Mouse (Mus musculus) neural tube, embryonic 13.5 days (tissue): ENCODE data around the gene Ldb2. TPM values are rescaled to one million over a fixed set of nuclear protein-coding genes. Genes with fewer than 3 reads are reported as not detected.

Source experiments
- ATAC-seq: fragments of 200-750 bp; cut with Nextera tagmentation; 2 replicates; pipeline ENCODE4 v1.8.0; 2017; ENCODE audit warnings: low read depth, mild to moderate bottlenecking, moderate TSS enrichment, moderate library complexity
- H3K27ac ChIP-seq: fragments of 300-500 bp; sonication (generic); replicated peaks from 2 replicates; pipeline ENCODE4 v1.5.1; 2015; ENCODE audit warnings: moderate library complexity, mild to moderate bottlenecking, inconsistent platforms
- H3K27me3 ChIP-seq: fragments of 300-500 bp; sonication (generic); 2 replicates; pipeline ENCODE4 v1.6.1; 2015; ENCODE audit warnings: mild to moderate bottlenecking, inconsistent platforms
- H3K36me3 ChIP-seq: fragments of 300-500 bp; sonication (generic); 2 replicates; pipeline ENCODE4 v1.6.1; 2015; ENCODE audit warnings: mild to moderate bottlenecking, inconsistent platforms
- H3K4me1 ChIP-seq: fragments of 300-500 bp; sonication (generic); replicated peaks from 2 replicates; pipeline ENCODE4 v1.6.1; 2015; ENCODE audit warnings: inconsistent platforms
- H3K4me2 ChIP-seq: fragments of 300-500 bp; sonication (generic); 2 replicates; pipeline ENCODE4 v1.6.1; 2015; ENCODE audit warnings: inconsistent platforms, mild to moderate bottlenecking, moderate library complexity
- H3K4me3 ChIP-seq: fragments of 300-500 bp; sonication (generic); 2 replicates; pipeline ENCODE4 v1.5.1; 2015; ENCODE audit warnings: mild to moderate bottlenecking, inconsistent platforms
- H3K9ac ChIP-seq: fragments of 300-500 bp; sonication (generic); 2 replicates; pipeline ENCODE4 v1.6.1; 2015; ENCODE audit warnings: moderate library complexity, mild to moderate bottlenecking, inconsistent platforms
- H3K9me3 ChIP-seq: fragments of 300-500 bp; sonication (generic); 2 replicates; pipeline ENCODE4 v1.6.1; 2016; ENCODE audit warnings: inconsistent platforms
- WGBS: fragments of 180-500 bp; shearing (Covaris S2); methylation state at CpG from one replicate; pipeline ENCODE4 v1.1.7; 2015; 5-methylcytosine and 5-hydroxymethylcytosine counted together
- polyA plus RNA-seq: library from polyadenylated mRNA; unstranded; fragments of >200 nt; fragmentation: Nextera tagmentation; extraction: Ambion mirVana; gene quantifications from 2 replicates; pipeline ENCODE4 v1.2.1, GENCODE M21; 2015

Gene Ldb2
- polyA plus RNA-seq, 1 experiment from 2014 or later: 41.3 TPM

DNA sequence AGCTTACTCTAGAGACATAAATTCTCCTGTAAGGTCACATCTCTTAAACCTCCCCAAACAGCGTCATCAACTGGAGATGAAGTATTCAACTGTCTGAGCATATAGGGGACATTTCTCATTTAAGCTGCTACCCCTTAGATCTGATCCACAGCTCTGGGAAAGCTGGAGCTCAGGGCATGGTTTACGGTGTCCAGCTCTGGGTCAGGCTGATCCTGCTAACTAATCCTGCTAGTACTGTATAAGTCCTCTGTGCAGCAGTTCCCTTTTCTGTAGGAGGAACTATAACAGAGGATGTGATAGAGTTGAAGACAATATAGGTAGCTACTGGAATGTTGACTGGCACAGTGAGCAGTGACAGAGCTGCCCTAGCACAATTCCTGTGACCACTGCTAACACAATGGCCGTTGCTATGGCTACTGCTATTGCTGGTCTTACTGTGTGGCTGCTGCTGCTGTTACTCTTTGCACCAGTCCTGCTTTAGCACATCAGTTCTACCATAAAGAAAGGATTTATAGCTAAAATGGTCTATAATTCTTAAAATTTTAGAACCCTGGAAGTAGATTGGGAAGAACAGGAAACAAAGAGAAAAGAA is 170.3 kb downstream of the Ldb2 start:
- H3K9ac ChIP-seq: no peak overlapping the region
- no peaks in the 10 kb centered on the region for H3K36me3 ChIP-seq
- peak overlapping the region; percentile 23; the same call in 1 of the 2 replicates for H3K27ac ChIP-seq
- H3K4me3 ChIP-seq: no peak overlapping the region
- WGBS: 44% methylated on average over 3 of the region's 3 CpGs
- H3K4me2 ChIP-seq: no peak overlapping the region
- H3K4me1 ChIP-seq: peaks cover 30% of the 10 kb centered on the region
- no peaks in the 10 kb centered on the region for H3K27me3 ChIP-seq
- ATAC-seq: peak; percentile 58; the same call in 1 of the 2 replicates
- H3K9me3 ChIP-seq: no peaks in the 10 kb centered on the region

- H3K4me3 ChIP-seq: no peak overlapping the region
- no peak overlapping the region for H3K9ac ChIP-seq
- 0 out of 2 replicates have a peak overlapping the region, but pooled peaks have one; percentile 23 for H3K27ac ChIP-seq
- WGBS: 15% methylated on average over 5 of the region's 5 CpGs
- H3K27me3 ChIP-seq: no peaks in the 10 kb centered on the region
- no peaks in the 10 kb centered on the region for H3K9me3 ChIP-seq
- no peak overlapping the region for H3K4me2 ChIP-seq
- H3K4me1 ChIP-seq: peaks cover 30% of the 10 kb centered on the region
- H3K36me3 ChIP-seq: no peaks in the 10 kb centered on the region
- ATAC-seq: peak; percentile 81
These were observed 172.0 kb downstream of the Ldb2 start for GRCm38 (mm10) chr5:44627487-44627886.

GRCm38 (mm10) chr5:44626885-44627284 is 172.6 kb downstream of the Ldb2 start:
- no peak overlapping the region for H3K4me2 ChIP-seq
- H3K27ac ChIP-seq: no peak overlapping the region
- 86% methylated on average over 2 of the region's 2 CpGs for WGBS
- no peak for ATAC-seq
- H3K4me1 ChIP-seq: peaks cover 30% of the 10 kb centered on the region
- no peak overlapping the region for H3K9ac ChIP-seq
- no peaks in the 10 kb centered on the region for H3K9me3 ChIP-seq
- H3K36me3 ChIP-seq: no peaks in the 10 kb centered on the region
- no peak overlapping the region for H3K4me3 ChIP-seq
- H3K27me3 ChIP-seq: no peaks in the 10 kb centered on the region

GRCm38 (mm10) chr5:44626114-44626513 is 173.4 kb downstream of the Ldb2 start:
- Histone ChIP-seq H3K9me3 (no peaks in the 10 kb centered on the region), H3K9ac (no peak overlapping the region), H3K4me3 (no peak overlapping the region), H3K27ac (0 out of 2 replicates have a peak overlapping the region, but pooled peaks have one; percentile 42), H3K4me2 (no peak overlapping the region), H3K4me1 (peaks cover 30% of the 10 kb centered on the region), H3K27me3 (no peaks in the 10 kb centered on the region), H3K36me3 (no peaks in the 10 kb centered on the region)
- no peak for ATAC-seq
- 57% methylated on average over 2 of the region's 2 CpGs for WGBS

DNA sequence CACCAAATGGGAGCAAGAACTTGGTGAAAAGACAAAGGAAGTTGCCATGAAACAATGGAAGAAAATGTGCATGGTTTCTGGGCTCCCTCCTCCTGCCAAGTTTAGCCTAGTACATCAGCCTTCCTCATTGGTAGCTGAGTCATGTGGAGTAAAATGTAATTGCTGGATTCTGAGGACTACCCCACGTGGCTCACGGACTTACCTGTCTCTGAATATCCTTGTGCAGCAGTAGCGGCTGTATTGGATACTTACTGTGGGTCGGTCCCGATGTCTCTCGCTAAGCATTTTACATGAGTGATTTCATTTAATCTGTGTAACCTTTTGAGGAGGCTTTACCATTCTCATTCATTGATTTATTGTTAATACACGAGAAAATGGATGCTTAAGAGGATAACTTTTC is 183.8 kb downstream of the Ldb2 start:
- H3K36me3 ChIP-seq: no peaks in the 10 kb centered on the region
- no peak overlapping the region for H3K4me3 ChIP-seq
- WGBS: 87% methylated on average over 7 of the region's 7 CpGs
- ATAC-seq: no peak
- no peak overlapping the region for H3K9ac ChIP-seq
- H3K27me3 ChIP-seq: no peaks in the 10 kb centered on the region
- H3K4me1 ChIP-seq: peaks cover 6% of the 10 kb centered on the region; the same call in 1 of the 2 replicates
- H3K9me3 ChIP-seq: 0 out of 2 replicates have a peak, but pooled peaks cover 2% of the 10 kb centered on the region
- no peak overlapping the region for H3K27ac ChIP-seq
- H3K4me2 ChIP-seq: no peak overlapping the region

- Histone ChIP-seq H3K4me3 (no peak overlapping the region), H3K9ac (no peak overlapping the region), H3K27me3 (no peaks in the 10 kb centered on the region), H3K4me1 (no peaks in the 10 kb centered on the region), H3K36me3 (no peaks in the 10 kb centered on the region), H3K4me2 (no peak overlapping the region), H3K27ac (no peak overlapping the region), H3K9me3 (0 out of 2 replicates have a peak, but pooled peaks cover under 1% of the 10 kb centered on the region)
- WGBS: 62% methylated on average over 2 of the region's 2 CpGs
- no peak for ATAC-seq
These were observed 190.6 kb downstream of the Ldb2 start for GRCm38 (mm10) chr5:44608901-44609300.

- H3K27me3 ChIP-seq: no peaks in the 10 kb centered on the region
- no peak overlapping the region for H3K9ac ChIP-seq
- no peak overlapping the region for H3K4me2 ChIP-seq
- no peak for ATAC-seq
- H3K36me3 ChIP-seq: no peaks in the 10 kb centered on the region
- H3K4me1 ChIP-seq: no peaks in the 10 kb centered on the region
- H3K4me3 ChIP-seq: no peak overlapping the region
- no peaks in the 10 kb centered on the region for H3K9me3 ChIP-seq
- H3K27ac ChIP-seq: no peak overlapping the region
- WGBS: 76% methylated on average over 1 of the region's 1 CpGs
These were observed 198.1 kb downstream of the Ldb2 start for GRCm38 (mm10) chr5:44601340-44601739.

- Histone ChIP-seq H3K9ac (no peak overlapping the region), H3K4me2 (0 out of 2 replicates have a peak overlapping the region, but pooled peaks have one; percentile 7), H3K9me3 (no peaks in the 10 kb centered on the region), H3K4me3 (no peak overlapping the region), H3K27me3 (no peaks in the 10 kb centered on the region), H3K36me3 (no peaks in the 10 kb centered on the region), H3K27ac (peak overlapping the region; percentile 46), H3K4me1 (peaks cover 11% of the 10 kb centered on the region)
- 70% methylated on average over 15 of the region's 15 CpGs for WGBS
- 0 out of 2 replicates have a peak, but pooled peaks have one; percentile 15 for ATAC-seq
These were observed 205.8 kb downstream of the Ldb2 start for GRCm38 (mm10) chr5:44593522-44594218.

GRCm38 (mm10) chr5:44590750-44591149 is 208.7 kb downstream of the Ldb2 start:
- no peak overlapping the region for H3K9ac ChIP-seq
- H3K4me1 ChIP-seq: peaks cover 11% of the 10 kb centered on the region
- H3K4me3 ChIP-seq: no peak overlapping the region
- H3K27ac ChIP-seq: no peak overlapping the region
- no peaks in the 10 kb centered on the region for H3K9me3 ChIP-seq
- H3K27me3 ChIP-seq: no peaks in the 10 kb centered on the region
- ATAC-seq: no peak
- 77% methylated on average over 3 of the region's 3 CpGs for WGBS
- no peaks in the 10 kb centered on the region for H3K36me3 ChIP-seq
- no peak overlapping the region for H3K4me2 ChIP-seq

GRCm38 (mm10) chr5:44589318-44589717 is 210.2 kb downstream of the Ldb2 start:
- H3K4me2 ChIP-seq: no peak overlapping the region
- 40% methylated on average over 1 of the region's 1 CpGs for WGBS
- ATAC-seq: no peak
- H3K27me3 ChIP-seq: no peaks in the 10 kb centered on the region
- H3K9me3 ChIP-seq: no peaks in the 10 kb centered on the region
- no peaks in the 10 kb centered on the region for H3K36me3 ChIP-seq
- H3K27ac ChIP-seq: no peak overlapping the region
- H3K9ac ChIP-seq: no peak overlapping the region
- H3K4me3 ChIP-seq: no peak overlapping the region
- peaks cover 11% of the 10 kb centered on the region for H3K4me1 ChIP-seq

DNA sequence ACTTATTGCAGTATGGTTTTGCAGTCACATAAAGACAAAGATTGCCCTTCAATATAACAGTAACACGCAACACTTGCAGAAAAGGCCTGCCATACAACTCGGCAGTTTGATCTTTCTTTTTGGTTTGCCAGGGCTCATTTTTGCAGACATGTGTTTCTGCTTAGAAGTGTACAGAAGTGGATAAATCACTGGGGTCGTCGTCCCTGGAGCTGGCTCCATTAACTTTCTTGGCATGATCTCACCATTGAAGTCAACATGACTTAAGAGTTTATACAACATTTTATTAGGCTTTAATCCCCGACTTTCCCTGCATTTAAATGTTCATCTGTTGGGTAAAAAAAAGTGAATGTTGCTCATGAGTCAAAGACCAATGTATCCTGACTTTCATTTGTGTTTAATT is 212.9 kb downstream of the Ldb2 start:
- H3K9ac ChIP-seq: no peak overlapping the region
- 59% methylated on average over 5 of the region's 5 CpGs for WGBS
- no peak for ATAC-seq
- H3K9me3 ChIP-seq: no peaks in the 10 kb centered on the region
- H3K4me1 ChIP-seq: 0 out of 2 replicates have a peak, but pooled peaks cover 3% of the 10 kb centered on the region
- H3K27me3 ChIP-seq: no peaks in the 10 kb centered on the region
- H3K27ac ChIP-seq: no peak overlapping the region
- H3K4me2 ChIP-seq: no peak overlapping the region
- H3K4me3 ChIP-seq: no peak overlapping the region
- H3K36me3 ChIP-seq: no peaks in the 10 kb centered on the region

DNA sequence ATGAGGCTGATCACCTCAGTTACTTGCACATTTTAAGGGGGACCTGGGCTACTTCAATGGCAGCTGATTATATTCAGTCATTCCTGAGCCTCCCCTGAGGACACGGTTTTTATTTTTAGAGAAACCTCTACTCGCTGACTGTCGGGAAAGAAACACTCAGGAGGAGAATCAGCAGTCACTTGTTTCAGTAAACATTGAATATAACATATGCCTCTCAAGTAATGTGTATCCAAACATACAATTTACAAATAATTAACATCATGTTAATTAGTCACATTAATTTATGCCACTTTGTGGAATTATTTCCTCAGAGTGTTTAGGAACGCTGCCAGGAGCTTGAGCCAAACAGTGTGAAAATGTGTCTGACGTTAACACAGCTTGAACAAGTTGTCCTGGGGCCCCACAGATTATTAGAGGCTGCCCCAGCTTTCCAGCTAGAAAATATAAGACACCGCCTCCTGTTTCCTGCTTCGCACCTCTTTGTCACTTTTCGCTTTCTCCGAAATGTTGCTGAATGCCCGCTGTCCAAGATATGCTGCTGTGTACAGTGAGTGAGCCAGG is 219.5 kb downstream of the Ldb2 start:
- ATAC-seq: peak; percentile 11; the same call in 1 of the 2 replicates
- no peak overlapping the region for H3K27ac ChIP-seq
- H3K4me1 ChIP-seq: peaks cover 13% of the 10 kb centered on the region
- H3K4me3 ChIP-seq: no peak overlapping the region
- no peaks in the 10 kb centered on the region for H3K36me3 ChIP-seq
- no peaks in the 10 kb centered on the region for H3K27me3 ChIP-seq
- no peak overlapping the region for H3K9ac ChIP-seq
- WGBS: 68% methylated on average over 10 of the region's 10 CpGs
- H3K9me3 ChIP-seq: no peaks in the 10 kb centered on the region
- no peak overlapping the region for H3K4me2 ChIP-seq
